Mouse (Mus musculus): Measurements from ENCODE around the gene Vmn2r20. TPM values are rescaled to one million over a fixed set of nuclear protein-coding genes. Genes with fewer than 3 reads are reported as not detected.

The Vmn2r20 gene
- not detected for total RNA-seq (2023)

DNA sequence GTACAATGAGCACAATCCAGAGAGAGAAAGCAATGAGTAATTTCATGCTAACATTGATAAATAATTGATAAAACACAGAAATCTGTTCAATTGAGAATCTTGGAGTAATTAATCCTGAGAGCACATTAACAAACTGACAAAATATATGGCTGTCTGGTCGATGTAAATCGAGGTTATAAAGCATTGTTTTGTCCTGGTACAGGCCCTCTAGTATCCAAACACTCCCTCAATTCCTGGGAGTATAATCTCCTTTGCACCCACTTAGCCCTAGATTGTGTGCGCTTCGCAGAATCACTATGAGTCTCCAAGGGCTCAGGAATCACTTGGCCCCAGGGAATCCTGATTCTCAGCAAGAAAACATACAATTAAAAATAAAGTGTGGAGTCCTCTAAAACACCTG lies at the start of gene Vmn2r20:
Gene Vmn2r20 (minus strand): TSS at position 101 of the 400 bp plus-strand sequence.

Other genes with a start within 250 kb of the Vmn2r20 start
- not detected for gene Clec4b2, start 245.2 kb downstream of the Vmn2r20 start, total RNA-seq (2023)
- gene Clec4n, start 188.3 kb downstream of the Vmn2r20 start, total RNA-seq (2023): 1.5 TPM
- gene Clec4d, start 156.0 kb downstream of the Vmn2r20 start, total RNA-seq (2023): not detected
- gene Clec4e, start 128.2 kb downstream of the Vmn2r20 start, total RNA-seq (2023): 1.7 TPM
- gene Vmn2r19, start 109.8 kb downstream of the Vmn2r20 start, total RNA-seq (2023): not detected
- not detected for gene Vmn2r21, start 115.3 kb upstream of the Vmn2r20 start, total RNA-seq (2023)
- not detected for gene Vmn2r22, start 232.6 kb upstream of the Vmn2r20 start, total RNA-seq (2023)

All from CD4-positive naive resting alpha-beta T cell, adult 57 days (primary cell).